Mouse (Mus musculus) kidney, adult 8-10 months (tissue): ENCODE measurements around the gene Art1.

Source experiments
- DNase-seq, 2 experiments: peaks; one replicate each; pipeline ENCODE4 v3.0.0; 2022

The Art1 gene

DNA sequence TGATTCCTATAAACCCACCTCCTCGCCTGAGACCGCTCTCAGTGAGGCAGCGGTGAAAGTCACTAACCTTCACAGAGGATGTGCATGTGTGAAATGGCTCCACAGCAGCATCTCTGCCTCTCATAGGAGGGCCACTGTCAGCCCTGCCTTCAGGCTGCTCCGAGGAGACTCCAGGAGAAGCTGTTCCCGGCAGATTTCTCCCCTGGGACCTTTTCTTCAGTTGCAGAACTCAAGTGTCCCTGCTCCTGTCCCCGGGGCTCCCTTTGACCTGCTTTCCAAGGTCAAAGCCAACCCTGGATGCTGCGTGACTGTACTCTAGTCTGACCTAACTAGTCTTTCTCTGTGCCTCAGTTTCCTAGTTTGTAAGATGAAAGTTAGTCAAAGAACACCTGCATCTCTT lies 7.6 kb downstream of the Art1 start, which contains the start of gene Art5:
TSS of gene Art5 (minus strand) at position 319 of the 400 bp plus-strand sequence.
- DNase-seq = no peak

DNA sequence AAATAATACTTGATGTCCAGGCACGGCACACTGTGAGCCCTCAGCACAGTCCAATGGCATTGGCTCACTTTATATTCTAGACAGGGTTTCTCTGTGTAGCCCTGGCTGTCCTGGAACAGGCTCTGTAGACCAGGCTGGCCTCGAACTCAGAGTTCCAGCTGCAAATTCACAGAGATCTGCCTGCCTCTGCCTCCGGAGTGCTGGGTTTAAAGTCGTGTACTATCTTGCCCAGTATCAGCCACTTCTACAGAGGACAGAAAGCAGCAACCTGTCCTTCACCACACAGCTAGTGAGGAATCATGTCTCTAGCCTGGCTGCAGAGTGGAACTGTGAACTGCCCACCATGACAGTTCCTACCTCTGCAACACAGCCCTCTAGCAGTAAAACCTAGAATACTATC lies 8.2 kb downstream of the Art1 start:
- DNase-seq = no peak

DNA sequence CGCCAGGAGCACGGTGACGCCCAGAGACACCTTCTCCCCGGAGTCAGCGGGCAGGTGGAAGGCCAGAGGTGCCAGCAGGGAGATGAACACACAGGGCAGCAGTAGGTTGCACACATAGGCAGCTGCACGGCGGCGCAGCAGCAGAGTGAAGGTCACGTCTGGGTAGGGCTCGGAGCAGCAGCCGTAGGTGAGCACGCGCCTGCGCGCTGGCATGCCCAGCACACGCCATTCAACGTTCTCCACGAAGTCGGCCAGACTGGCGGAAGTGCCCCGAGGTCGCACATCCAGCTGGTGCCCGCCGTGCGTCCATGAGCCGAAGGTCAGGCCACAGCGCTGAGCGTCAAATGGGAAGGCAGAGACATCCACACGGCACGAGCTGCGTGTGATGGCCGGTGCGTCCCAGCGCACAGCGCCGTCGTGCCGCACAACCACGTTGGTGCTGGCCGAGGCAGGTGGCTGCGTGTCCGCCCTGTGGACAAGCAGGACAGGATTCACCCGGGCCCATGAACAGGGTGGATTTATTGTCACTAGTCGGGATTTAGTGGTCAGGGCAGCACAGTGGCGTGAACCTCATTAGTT lies 11.7 kb downstream of the Art1 start:
- DNase-seq = no peak

DNA sequence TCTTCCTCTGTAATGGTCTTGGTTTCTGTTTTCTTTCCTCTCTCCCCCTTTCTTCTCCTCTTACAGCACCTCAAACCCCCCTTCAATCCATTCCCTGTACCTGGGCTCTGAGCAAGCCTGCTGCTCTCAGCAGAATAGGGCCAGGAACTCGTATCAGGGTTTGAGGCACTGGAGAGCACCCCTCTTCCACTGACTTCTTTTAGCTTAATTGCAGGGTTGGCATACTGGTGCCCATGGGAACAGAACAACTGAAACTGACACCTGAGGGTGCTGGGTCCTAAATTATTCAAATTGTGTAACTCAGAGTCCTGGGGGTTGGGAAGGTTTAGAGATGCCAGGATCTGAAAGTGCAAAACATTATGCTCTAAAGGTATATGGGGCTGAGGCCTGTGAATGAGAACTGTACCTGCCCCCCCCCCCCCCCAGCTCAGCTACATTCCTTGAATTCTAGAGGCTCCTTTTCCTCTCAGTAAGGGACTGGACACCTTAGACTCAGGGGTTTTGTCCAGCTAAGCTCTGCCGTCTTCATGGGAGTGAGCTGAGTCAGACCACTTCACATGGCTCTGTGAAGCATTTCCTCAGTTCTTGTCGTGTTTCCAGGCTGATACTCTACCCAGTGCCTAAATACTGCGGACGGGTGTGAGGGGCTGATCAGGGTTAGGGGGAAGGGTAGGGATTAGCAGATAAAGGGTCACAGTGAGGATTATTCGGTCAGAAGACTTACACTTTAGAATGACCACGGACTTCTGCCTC lies 15.2 kb downstream of the Art1 start, which contains the start of gene Chrna10:
TSS of gene Chrna10 (minus strand) at position 250 of the 753 bp plus-strand sequence.
- no peak for DNase-seq

DNA sequence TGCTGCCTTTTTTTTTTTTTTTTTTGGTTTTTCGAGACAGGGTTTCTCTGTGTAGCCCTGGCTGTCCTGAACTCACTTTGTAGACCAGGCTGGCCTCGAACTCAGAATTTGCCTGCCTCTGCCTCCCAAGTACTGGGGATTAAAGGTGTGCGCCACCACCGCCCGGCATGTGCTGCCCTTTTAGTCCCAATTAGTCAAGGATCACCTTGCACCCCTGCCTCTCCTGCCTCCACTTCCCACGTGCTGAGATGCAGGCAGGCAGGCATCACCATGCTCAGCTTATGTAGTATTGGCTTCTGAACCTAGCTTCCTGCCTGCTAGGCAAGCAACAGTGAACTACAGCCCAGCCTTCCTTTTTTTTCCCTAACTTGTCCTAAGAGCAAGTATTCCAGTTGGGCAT lies 15.8 kb downstream of the Art1 start:
- DNase-seq = no peak

DNA sequence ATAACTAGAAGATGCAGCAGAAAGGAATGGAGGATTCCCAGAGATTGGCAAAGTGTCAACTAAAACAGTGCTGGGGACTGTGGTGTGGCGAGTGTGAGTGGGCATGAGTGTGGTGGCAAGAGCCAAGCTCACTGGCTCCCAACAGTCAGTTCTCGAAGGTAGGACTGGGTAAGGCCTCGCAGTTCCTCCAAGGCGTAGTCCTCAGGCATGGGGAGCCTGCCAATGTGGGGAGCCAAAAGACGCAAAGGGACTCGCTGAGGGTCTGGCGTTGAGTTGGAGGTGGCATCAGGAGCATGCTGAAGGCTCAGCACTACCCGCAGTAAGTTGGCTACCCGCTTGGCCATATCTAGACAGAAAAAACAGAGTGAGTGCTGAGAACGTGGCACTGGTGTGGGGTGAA lies 18.8 kb downstream of the Art1 start:
- DNase-seq = no peak

DNA sequence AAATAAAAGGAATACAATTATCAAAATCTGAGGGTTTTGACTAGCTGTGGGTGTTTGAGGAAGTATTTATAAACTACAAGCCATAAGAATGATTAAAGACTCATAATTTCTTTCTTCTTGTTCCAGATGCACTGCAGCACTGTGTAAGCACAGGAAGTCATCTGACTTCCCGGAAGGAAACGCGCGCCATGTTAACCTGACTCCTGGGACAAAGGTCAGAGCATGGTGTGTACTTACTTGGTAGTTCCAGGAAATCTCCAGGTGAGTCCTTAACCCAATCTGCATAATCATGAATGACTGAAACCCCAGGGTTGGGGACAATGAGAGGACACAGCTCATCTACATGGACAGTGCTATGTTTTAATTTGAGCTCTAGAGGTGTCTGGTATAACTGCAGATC lies 30.9 kb downstream of the Art1 start:
- peak in 1 of 2 experiments; percentile 18 for DNase-seq

DNA sequence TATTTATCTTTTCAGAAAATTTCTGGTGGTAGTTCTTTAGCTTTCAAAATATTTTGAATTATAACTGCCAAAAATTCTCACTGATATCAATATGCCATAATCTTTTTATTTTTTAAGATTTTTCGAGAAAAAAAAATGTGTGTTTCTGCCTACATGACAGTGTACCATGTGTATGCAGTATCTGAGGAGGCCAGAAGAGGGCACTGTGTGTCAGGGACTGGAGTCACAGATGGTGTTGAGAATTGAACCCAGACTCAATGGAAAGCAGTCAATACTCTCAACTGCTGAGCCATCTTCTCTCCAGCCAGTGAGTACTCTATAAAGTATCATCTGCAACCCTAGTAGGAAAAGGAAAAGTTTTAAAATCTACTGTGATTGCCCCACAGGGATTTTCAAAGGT lies 35.9 kb downstream of the Art1 start:
- DNase-seq = peak in 1 of 2 experiments; percentile 29

DNA sequence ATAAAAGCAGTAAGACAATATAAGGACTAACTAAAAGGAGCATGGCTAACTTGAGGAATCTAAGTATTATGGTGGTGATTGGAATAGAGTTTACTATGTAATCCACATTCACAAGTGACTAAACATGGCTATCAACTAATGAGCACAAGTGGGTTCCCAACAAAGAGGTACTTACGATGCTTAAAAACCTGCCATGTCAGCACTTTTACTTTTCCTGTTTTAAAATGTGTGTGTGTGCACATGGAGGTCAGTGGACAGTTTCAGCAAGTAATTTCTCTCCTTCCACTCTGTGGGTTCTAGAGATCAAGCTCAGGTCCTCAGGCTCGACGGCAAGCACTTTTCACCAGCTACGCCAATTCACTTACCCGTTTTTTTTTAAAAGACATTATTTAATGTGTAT lies 36.4 kb downstream of the Art1 start:
- DNase-seq = no peak

DNA sequence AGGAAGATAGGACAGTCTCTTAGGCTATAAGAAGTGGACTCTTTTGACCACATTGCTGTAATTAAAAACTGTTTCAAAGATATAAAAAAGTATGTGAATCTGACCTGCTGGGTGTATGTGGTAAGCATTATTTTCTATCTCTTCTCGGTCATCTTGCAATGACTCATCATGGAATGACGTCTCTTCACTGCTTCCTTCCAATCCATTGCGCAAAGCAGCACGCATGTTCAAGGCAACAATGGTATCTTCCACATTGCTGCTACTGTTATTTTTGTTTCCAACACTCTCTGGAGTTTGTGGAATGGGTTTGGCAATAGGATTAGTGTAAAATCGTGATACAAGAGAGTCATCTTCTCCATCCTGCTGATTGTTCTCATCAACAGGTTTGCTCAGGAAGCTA lies 52.1 kb downstream of the Art1 start:
- no peak for DNase-seq
